Mouse (Mus musculus) adrenal gland, adult 8-10 months (tissue): Measurements from ENCODE around the gene Swi5. TPM values are rescaled to one million over a fixed set of nuclear protein-coding genes. Genes with fewer than 3 reads are reported as not detected.

Source experiments
- microRNA-seq, 2 experiments: library from miRNA; unstranded; fragments of <30 nt; microRNA quantifications; one replicate each; pipeline ENCODE4 v1.2.0; 2022
- total RNA-seq, 4 experiments: library from RNA; stranded (reverse); gene quantifications; 2 replicates each; pipeline ENCODE4 v1.2.4; 2022

Gene Swi5
- total RNA-seq, 4 experiments from 2014 or later: 263 to 285 (median 273) TPM

Small RNAs within 50 kb of the gene (microRNA-seq; reads per million reads assigned to microRNA genes)
- 0.17 to 0.18 reads per million in 2 experiments for gene Gm23363
- gene Mir199b: 4.9 to 25.8 reads per million in 2 experiments

Other genes starting within 250 kb of the Swi5 start
- gene Fam78a, start 203.2 kb downstream of the Swi5 start, total RNA-seq: 1 to 10 TPM in 3 of 4 experiments, under 1 TPM in 1; 0.59 to 3.9 (median 2.6) TPM
- gene Plpp7, start 192.5 kb downstream of the Swi5 start, total RNA-seq: 1 to 10 TPM; 5.5 to 9.0 (median 6.5) TPM
- gene Prrc2b, start 137.0 kb downstream of the Swi5 start, total RNA-seq: 100 to 1,000 TPM; 140 to 182 (median 166) TPM
- gene Pomt1, start 51.5 kb downstream of the Swi5 start, total RNA-seq: 10 to 100 TPM; 33.1 to 46.2 (median 38.4) TPM
- gene Uck1, start 27.9 kb downstream of the Swi5 start, total RNA-seq: 100 to 1,000 TPM; 114 to 126 (median 125) TPM
- 10 to 100 TPM; 68.4 to 97.0 (median 84.9) TPM for gene Golga2, start 691 bp downstream of the Swi5 start, total RNA-seq
- gene Ciz1, start 64.3 kb upstream of the Swi5 start, total RNA-seq: 100 to 1,000 TPM in 1 of 4 experiments, 10 to 100 TPM in 3; 71.6 to 115 (median 85.4) TPM
- 10 to 100 TPM; 23.2 to 50.0 (median 34.4) TPM for gene Dnm1, start 65.3 kb upstream of the Swi5 start, total RNA-seq
- gene 1110008P14Rik, start 93.9 kb upstream of the Swi5 start, total RNA-seq: 100 to 1,000 TPM; 120 to 179 (median 148) TPM
- 1 to 10 TPM in 2 of 4 experiments, under 1 TPM in 2; 0.32 to 3.7 (median 1.3) TPM for gene Lcn2, start 100.2 kb upstream of the Swi5 start, total RNA-seq
- 10 to 100 TPM; 42.2 to 52.5 (median 51.1) TPM for gene Ptges2, start 107.8 kb upstream of the Swi5 start, total RNA-seq
- 1 to 10 TPM; 4.2 to 5.5 (median 5.0) TPM for gene Naif1, start 162.4 kb upstream of the Swi5 start, total RNA-seq
- 10 to 100 TPM; 17.9 to 79.8 (median 27.3) TPM for gene Slc25a25, start 163.4 kb upstream of the Swi5 start, total RNA-seq
- gene Fam102a, start 247.3 kb upstream of the Swi5 start, total RNA-seq: 10 to 100 TPM; 39.5 to 50.2 (median 47.2) TPM